Mouse (Mus musculus): ENCODE results near the gene Btla.

The Btla gene

DNA sequence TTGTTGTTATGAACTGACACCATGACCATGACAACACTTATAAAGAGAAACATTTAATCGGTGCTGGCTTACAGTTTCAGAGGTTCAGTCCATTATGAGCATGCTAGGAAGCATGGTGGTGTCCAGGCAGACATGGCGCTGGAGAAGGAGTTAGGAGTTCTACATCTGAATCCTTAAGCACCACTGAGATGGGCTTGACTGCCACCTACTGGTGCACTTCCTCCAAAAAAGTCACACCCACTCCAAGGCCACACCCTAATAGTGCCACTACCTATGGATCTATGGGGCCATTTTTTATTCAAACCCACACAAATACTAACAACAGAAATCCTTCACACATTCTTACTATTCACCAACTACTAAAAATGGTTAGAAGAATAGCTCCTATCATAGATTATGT is 35.5 kb downstream of the Btla start:
- peak; percentile 67 to 71 for DNase-seq

DNA sequence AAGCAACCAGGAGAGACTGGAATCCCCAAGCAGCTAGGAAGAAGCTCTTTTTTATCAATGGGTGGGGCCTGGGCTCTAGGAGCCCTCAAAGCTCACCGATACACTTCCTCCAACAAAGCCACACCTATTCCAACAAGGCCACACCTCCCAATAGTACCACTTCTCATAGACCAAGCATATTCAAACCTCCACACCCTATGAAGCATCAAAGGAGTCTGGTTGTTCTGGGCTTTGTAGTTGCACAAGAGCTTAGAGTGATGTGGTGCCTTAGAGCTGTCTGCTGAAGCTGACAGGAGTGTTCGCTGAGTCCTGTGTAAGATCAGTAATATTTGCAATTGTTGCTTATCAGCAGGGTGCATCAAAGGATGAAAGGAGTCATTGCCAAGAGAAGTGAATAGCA is 37.2 kb downstream of the Btla start:
- peak in 1 of 2 experiments; percentile 24 for DNase-seq

DNA sequence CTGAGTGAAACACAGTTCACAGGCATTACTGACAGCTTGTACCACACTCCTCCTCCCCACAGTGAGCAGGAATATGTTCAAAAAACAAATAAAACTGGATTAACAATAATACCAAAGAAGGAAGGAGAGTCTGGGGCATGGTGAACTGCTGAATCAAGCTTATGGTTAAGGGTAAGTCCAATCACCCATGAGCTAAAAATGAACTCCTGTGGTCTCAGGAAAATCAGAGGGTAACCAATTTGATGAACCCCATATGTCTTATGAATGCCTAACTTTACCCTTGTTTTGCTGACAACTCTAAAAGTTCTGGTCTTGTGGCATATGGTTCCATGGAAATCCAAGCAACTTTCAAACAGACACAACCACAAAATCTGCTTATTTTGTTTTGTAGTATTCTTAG is 37.9 kb downstream of the Btla start:
- DNase-seq = no peak

DNA sequence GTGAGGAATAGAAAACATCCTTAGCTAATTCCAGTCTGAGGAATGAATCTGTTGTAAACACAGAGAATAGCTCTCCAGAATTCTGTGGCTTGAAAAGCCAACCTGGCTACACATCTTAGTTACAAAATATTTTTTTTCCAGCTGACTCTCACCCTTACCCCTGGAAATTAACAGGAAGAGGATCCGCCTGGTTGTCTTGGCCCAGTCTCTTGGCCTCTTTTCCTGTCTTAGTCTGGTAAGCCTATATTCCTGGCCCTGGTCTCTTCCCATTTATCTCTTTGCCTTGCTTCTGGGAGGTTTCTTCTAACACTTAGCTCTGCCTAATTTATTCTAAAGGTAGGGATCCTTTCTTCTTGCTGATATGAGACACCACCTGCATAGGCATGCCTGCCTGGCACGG is 45.8 kb downstream of the Btla start:
- DNase-seq = no peak

DNA sequence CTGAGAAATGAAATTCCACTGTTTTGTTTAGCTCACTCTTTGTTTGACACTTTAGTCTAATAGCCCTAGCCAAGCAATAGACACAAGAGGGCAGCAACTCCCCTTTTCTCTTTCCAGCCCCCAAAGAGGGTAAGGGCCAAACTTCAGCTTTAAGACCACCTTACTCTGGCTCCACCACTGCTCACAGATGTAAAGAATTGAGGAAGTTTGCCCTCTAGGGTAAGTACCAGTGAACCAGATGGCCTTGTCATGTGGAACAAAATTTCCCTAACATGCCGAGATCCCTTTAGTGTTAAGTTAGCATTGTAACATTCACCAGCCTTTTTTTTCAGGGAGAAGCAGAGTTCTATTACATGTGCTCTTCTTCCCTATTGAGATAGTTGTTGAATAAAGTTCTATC is 59.0 kb downstream of the Btla start:
- peak; percentile 51 to 53 for DNase-seq

DNA sequence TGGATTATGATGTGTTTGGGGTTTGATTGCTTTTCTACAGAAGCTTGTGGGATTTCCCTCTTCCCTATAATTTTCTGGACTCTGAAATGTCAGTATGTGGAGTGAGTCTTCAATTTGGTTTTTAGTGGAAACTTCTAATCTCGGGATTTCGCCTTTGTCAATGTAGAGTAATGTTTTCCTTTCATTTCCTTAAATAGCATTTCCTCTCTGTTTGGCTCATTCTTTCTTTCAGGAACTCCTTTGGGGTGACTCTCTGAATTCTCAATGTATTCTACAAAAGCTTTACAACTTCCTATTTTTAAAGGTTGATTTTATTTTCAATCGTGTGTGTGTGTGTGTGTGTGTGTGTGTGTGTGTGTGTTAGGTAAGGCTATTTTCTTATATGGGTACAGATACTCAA is 73.7 kb downstream of the Btla start:
- DNase-seq = peak; percentile 19 to 27
